Mouse (Mus musculus) small intestine, adult 2 months (tissue): Measurements from ENCODE around the gene Tcte3. TPM values are rescaled to one million over a fixed set of nuclear protein-coding genes. Genes with fewer than 3 reads are reported as not detected.

Experiments used
- H3K27ac ChIP-seq: fragments of 200-500 bp; 2 replicates; pipeline ENCODE4 v1.5.1; 2012; ENCODE audit warnings: low read depth, low read length, control low read depth, inconsistent platforms; ENCODE audit not compliant: insufficient read depth
- H3K27me3 ChIP-seq: fragments of 200-500 bp; 2 replicates; pipeline ENCODE4 v1.6.1; 2012; ENCODE audit warnings: mild to moderate bottlenecking, moderate library complexity, low read length, inconsistent platforms; ENCODE audit not compliant: control insufficient read depth, insufficient read depth
- H3K36me3 ChIP-seq: fragments of 200-500 bp; 2 replicates; pipeline ENCODE4 v1.6.1; 2012; ENCODE audit warnings: mild to moderate bottlenecking, low read length, control low read depth, inconsistent platforms; ENCODE audit not compliant: control insufficient read depth, insufficient read depth
- H3K4me1 ChIP-seq: fragments of 200-500 bp; 2 replicates; pipeline ENCODE4 v1.6.1; 2012; ENCODE audit warnings: low read length, inconsistent platforms, mixed read lengths; ENCODE audit not compliant: control insufficient read depth, insufficient read depth, insufficient read length
- H3K4me3 ChIP-seq: fragments of 200-500 bp; 2 replicates; pipeline ENCODE4 v1.5.1; 2012; ENCODE audit warnings: low read depth, mild to moderate bottlenecking, control low read depth, inconsistent platforms, low read length, moderate library complexity
- CTCF ChIP-seq: fragments of 200-500 bp; IDR thresholded peaks from 2 replicates; pipeline ENCODE4 v1.5.1; 2012; ENCODE audit warnings: low read depth, mild to moderate bottlenecking, control low read depth, inconsistent platforms, low read length, moderate library complexity, mixed read lengths; ENCODE audit not compliant: insufficient replicate concordance, insufficient read length; ENCODE audit errors: extremely low read depth
- POLR2A ChIP-seq: fragments of 200-500 bp; IDR thresholded peaks from 2 replicates; pipeline ENCODE4 v1.6.1; 2012; ENCODE audit warnings: low read depth, mild to moderate bottlenecking, control low read depth, inconsistent platforms, low read length, moderate library complexity
- WGBS: fragments of 180-500 bp; shearing (Covaris S2); methylation state at CpG from one replicate; pipeline ENCODE4 v1.1.7; 2018; 5-methylcytosine and 5-hydroxymethylcytosine counted together
- polyA plus RNA-seq: library from polyadenylated mRNA; depleted of rRNA; stranded (reverse); fragments of >200 nt; gene quantifications from 2 replicates; pipeline ENCODE4 v1.2.3, GENCODE M21; 2012

The Tcte3 gene
- polyA plus RNA-seq, 1 experiment, result not detected

DNA sequence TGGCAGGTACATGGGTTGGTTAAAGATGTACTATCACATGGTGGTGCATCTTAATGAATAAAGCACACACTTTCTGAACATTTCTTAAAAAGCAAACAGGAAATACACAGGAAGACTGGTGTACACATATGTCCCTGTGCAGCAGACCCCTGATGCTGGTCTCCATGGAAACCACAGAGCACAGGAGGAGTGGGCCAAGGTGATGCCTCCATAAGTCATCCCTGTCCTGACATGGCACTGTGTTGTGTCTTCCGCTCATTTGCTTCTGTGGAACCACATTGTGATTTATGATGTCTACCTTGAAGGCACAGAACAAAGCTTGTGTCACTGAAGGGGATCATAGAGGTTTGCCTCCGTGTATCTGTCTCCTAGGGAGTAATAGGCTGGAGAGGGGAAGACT, 30.9 kb upstream of the Tcte3 start:
- Histone ChIP-seq H3K27me3 (no peaks in the 10 kb centered on the region), H3K4me1 (peaks cover 43% of the 10 kb centered on the region), H3K27ac (no peak overlapping the region), H3K36me3 (no peaks in the 10 kb centered on the region), H3K4me3 (no peak overlapping the region)
- TF ChIP-seq CTCF (no peak), POLR2A (no peak)
- WGBS, result 88% methylated on average over 2 of the region's 2 CpGs

- Histone ChIP-seq H3K27me3 (no peaks in the 10 kb centered on the region), H3K27ac (peak overlapping the region; percentile 5; the same call in 1 of the 2 replicates), H3K36me3 (no peaks in the 10 kb centered on the region), H3K4me1 (peaks cover 23% of the 10 kb centered on the region), H3K4me3 (no peak overlapping the region)
- TF ChIP-seq CTCF (no peak), POLR2A (no peak)
- 11% methylated on average over 2 of the region's 2 CpGs for WGBS
Observed at GRCm38 (mm10) chr17:15069124-15069523, 27.8 kb upstream of the Tcte3 start.

GRCm38 (mm10) chr17:15068040-15068792, 26.9 kb upstream of the Tcte3 start:
- TF ChIP-seq POLR2A, result no peak
- no peak for TF ChIP-seq CTCF
- Histone ChIP-seq H3K27ac (peak overlapping the region; percentile 86), H3K36me3 (no peaks in the 10 kb centered on the region), H3K4me3 (no peak overlapping the region), H3K4me1 (peaks cover 23% of the 10 kb centered on the region), H3K27me3 (no peaks in the 10 kb centered on the region)
- WGBS, result 46% methylated on average over 8 of the region's 8 CpGs

DNA sequence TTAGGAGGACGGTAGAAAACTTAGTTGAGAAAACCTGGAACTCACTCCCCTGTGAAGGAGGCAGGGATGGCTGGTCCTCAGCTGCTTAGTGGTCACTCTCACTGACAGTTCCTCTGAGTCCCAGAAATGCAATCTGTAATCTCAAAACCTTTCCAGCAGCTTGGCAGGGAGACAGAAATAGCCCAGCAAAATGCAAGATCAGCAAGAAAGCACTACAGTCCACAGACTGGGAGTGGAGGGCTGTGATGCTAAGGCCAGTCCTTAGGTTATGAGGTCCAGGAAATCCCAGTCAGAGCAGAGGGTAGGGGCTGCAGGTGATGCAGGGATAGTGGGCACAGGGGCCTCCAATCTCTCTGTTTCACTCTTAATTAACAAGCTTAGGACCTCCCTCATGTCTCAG, 25.6 kb upstream of the Tcte3 start:
- 89% methylated on average over 1 of the region's 1 CpGs for WGBS
- peaks cover 6% of the 10 kb centered on the region for H3K36me3 ChIP-seq
- H3K4me1 ChIP-seq, result peaks cover 23% of the 10 kb centered on the region
- no peak overlapping the region for H3K27ac ChIP-seq
- H3K4me3 ChIP-seq, result no peak overlapping the region
- H3K27me3 ChIP-seq, result no peaks in the 10 kb centered on the region
- no peak for TF ChIP-seq POLR2A
- TF ChIP-seq CTCF, result no peak

GRCm38 (mm10) chr17:15066066-15066465, 24.8 kb upstream of the Tcte3 start:
- WGBS, result 63% methylated on average over 6 of the region's 6 CpGs
- Histone ChIP-seq H3K27me3 (no peaks in the 10 kb centered on the region), H3K4me1 (peaks cover 23% of the 10 kb centered on the region)

DNA sequence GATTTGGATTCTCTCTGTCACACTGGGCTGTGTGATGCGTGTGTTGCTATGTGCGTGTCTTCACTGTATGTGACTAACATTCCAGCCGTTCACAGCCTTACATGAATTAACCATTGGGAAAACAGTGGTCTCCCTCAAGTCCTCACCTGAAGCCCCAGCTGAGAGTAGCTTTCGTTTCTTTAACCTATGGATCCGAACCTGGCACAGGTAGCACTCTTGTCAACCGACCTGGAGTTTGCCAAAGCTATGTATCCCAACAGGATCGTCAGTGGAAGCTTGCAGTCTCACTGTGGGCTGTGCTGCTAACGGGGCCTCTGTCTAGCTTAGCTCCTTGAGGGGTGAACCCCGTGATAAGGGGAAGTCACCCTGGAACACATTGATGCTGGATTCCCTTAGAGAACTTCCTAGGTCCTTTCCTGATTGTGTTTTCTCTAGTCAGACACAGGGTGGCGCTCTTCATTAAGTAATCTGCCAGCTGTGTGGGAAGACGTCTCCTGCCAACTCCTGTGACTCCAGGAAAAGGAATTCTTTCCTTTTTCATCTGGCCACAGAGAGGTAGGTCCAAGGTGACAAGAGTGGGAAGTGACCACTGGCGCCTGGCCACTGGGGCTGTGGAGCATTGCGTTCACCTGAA, 24.2 kb upstream of the Tcte3 start:
- Histone ChIP-seq H3K36me3 (peaks cover 12% of the 10 kb centered on the region), H3K4me3 (no peak overlapping the region), H3K27me3 (no peaks in the 10 kb centered on the region), H3K27ac (no peak overlapping the region), H3K4me1 (peaks cover 23% of the 10 kb centered on the region)
- WGBS, result 43% methylated on average over 13 of the region's 13 CpGs
- TF ChIP-seq POLR2A, result no peak
- peak; percentile 52; the same call in 1 of the 2 replicates for TF ChIP-seq CTCF

More at GRCm38 (mm10) chr17:15066066-15066465, 24.8 kb upstream of the Tcte3 start:
- no peak overlapping the region for H3K27ac ChIP-seq
- peaks cover 12% of the 10 kb centered on the region for H3K36me3 ChIP-seq
- no peak overlapping the region for H3K4me3 ChIP-seq
- no peak for TF ChIP-seq CTCF
- TF ChIP-seq POLR2A, result no peak

- H3K27me3 ChIP-seq, result no peaks in the 10 kb centered on the region
- no peak overlapping the region for H3K4me3 ChIP-seq
- no peaks in the 10 kb centered on the region for H3K4me1 ChIP-seq
- TF ChIP-seq CTCF, result no peak
- TF ChIP-seq POLR2A, result no peak
- H3K27ac ChIP-seq, result no peak overlapping the region
- peaks cover 40% of the 10 kb centered on the region for H3K36me3 ChIP-seq
- 93% methylated on average over 6 of the region's 6 CpGs for WGBS
Observed at GRCm38 (mm10) chr17:15060356-15060755, 19.1 kb upstream of the Tcte3 start.
